Mouse (Mus musculus) limb, embryonic 10.5 days (tissue): ENCODE data around the gene Man1c1. TPM values are rescaled to one million over a fixed set of nuclear protein-coding genes. Genes with fewer than 3 reads are reported as not detected.

Experiments used
- microRNA-seq: library from miRNA; unstranded; fragments of <30 nt; microRNA quantifications from one replicate; pipeline ENCODE4, GENCODE M21; 2017
- polyA plus RNA-seq: library from polyadenylated mRNA; unstranded; fragments of >200 nt; fragmentation: Nextera tagmentation; extraction: Ambion mirVana; gene quantifications from 2 replicates; pipeline ENCODE4 v1.2.1, GENCODE M21; 2016

The Man1c1 gene
- polyA plus RNA-seq, 1 experiment from 2014 or later = 2.0 TPM

Small RNA genes lying within 50 kb of the gene (microRNA-seq; reads per million reads assigned to microRNA genes)
- gene Mir6403 = not detected

Other genes starting within 250 kb of the Man1c1 start
- gene Stmn1, start 236.0 kb downstream of the Man1c1 start, polyA plus RNA-seq = 1,855 and 1,993 TPM in 2 replicates
- 1.2 TPM in 2 replicates for gene Paqr7, start 207.6 kb downstream of the Man1c1 start, polyA plus RNA-seq
- gene Aunip, start 193.3 kb downstream of the Man1c1 start, polyA plus RNA-seq = 21.9 and 29.6 TPM in 2 replicates
- 104 and 109 TPM in 2 replicates for gene Mtfr1l, start 168.9 kb downstream of the Man1c1 start, polyA plus RNA-seq
- gene Selenon, start 152.1 kb downstream of the Man1c1 start, polyA plus RNA-seq = 10.9 and 13.4 TPM in 2 replicates
- gene Ldlrap1, start 63.7 kb upstream of the Man1c1 start, polyA plus RNA-seq = 14.4 and 20.4 TPM in 2 replicates
- gene Maco1, start 149.1 kb upstream of the Man1c1 start, polyA plus RNA-seq = 38.1 and 48.2 TPM in 2 replicates
- gene Rhd, start 160.2 kb upstream of the Man1c1 start, polyA plus RNA-seq = 9.7 and 9.8 TPM in 2 replicates
- 129 and 133 TPM in 2 replicates for gene Tmem50a, start 210.7 kb upstream of the Man1c1 start, polyA plus RNA-seq
- gene Rsrp1, start 219.3 kb upstream of the Man1c1 start, polyA plus RNA-seq = 299 and 383 TPM in 2 replicates
- 67.3 and 67.9 TPM in 2 replicates for gene Syf2, start 226.6 kb upstream of the Man1c1 start, polyA plus RNA-seq